Mouse (Mus musculus) gastrocnemius, postnatal 25 days (tissue): ENCODE measurements around the gene Fam184b. TPM values are rescaled to one million over a fixed set of nuclear protein-coding genes. Genes with fewer than 3 reads are reported as not detected.
"Not testable (repeated sequence)": the region's sequence is repeated elsewhere in the genome, so short reads cannot be mapped to it uniquely, and the experiment has no call there.

Experiments used
- DNase-seq: peaks from one replicate; pipeline ENCODE4 v3.0.0; 2022
- long read RNA-seq, 2 experiments: library from polyadenylated mRNA; stranded (forward); transcript quantifications; one replicate each; pipeline ENCODE4 v2.0.0; 2021
- total RNA-seq, 2 experiments: library from RNA; stranded (reverse); gene quantifications; 1 replicate in 1 of 2; 2 replicates in 1 of 2; pipeline ENCODE4 v1.2.3; 2021

Gene Fam184b
- total RNA-seq, result under 1 TPM; 0.27 to 0.46 TPM
- long read RNA-seq, experiment 1, partial matches to known transcripts, result 1 of 1 reads
- long read RNA-seq, experiment 1, other reads (novel, unspliced or antisense), result 0 of 1 reads
- long read RNA-seq, experiment 2, partial matches to known transcripts, result 1 of 2 reads
- long read RNA-seq, experiment 2, other reads (novel, unspliced or antisense), result 1 of 2 reads

- no peak for DNase-seq
Measured at GRCm38 (mm10) chr5:45638806-45639714, at the start of gene Fam184b. TSS of gene Fam184b (minus strand) at chr5:45639614.

GRCm38 (mm10) chr5:45689152-45689551 is 49.7 kb upstream of the Fam184b start:
- DNase-seq, result no peak

- no peak for DNase-seq
Measured at GRCm38 (mm10) chr5:45686223-45686622, 46.8 kb upstream of the Fam184b start.

- no peak for DNase-seq
Measured at GRCm38 (mm10) chr5:45685243-45685642, 45.8 kb upstream of the Fam184b start.

GRCm38 (mm10) chr5:45683388-45683787 is 44.0 kb upstream of the Fam184b start:
- no peak for DNase-seq

- DNase-seq, result no peak
Measured at GRCm38 (mm10) chr5:45679955-45680354, 40.5 kb upstream of the Fam184b start.

- no peak for DNase-seq
Measured at GRCm38 (mm10) chr5:45677639-45678038, 38.2 kb upstream of the Fam184b start.

- no peak for DNase-seq
Measured at GRCm38 (mm10) chr5:45675032-45675431, 35.6 kb upstream of the Fam184b start.

- no peak for DNase-seq
Measured at GRCm38 (mm10) chr5:45670894-45671494, 31.6 kb upstream of the Fam184b start.

- no peak for DNase-seq
Measured at GRCm38 (mm10) chr5:45670280-45670670, 30.9 kb upstream of the Fam184b start.

- peak; percentile 98 for DNase-seq
Measured at GRCm38 (mm10) chr5:45669598-45670279, 30.3 kb upstream of the Fam184b start, which contains the start of gene Ncapg. TSS of gene Ncapg (plus strand) at chr5:45669919.

- no peak for DNase-seq
Measured at GRCm38 (mm10) chr5:45669234-45669597, 29.8 kb upstream of the Fam184b start.

GRCm38 (mm10) chr5:45668831-45669230 is 29.4 kb upstream of the Fam184b start:
- no peak for DNase-seq

- DNase-seq, result no peak
Measured at GRCm38 (mm10) chr5:45668324-45668723, 28.9 kb upstream of the Fam184b start.

GRCm38 (mm10) chr5:45658406-45658805 is 19.0 kb upstream of the Fam184b start:
- DNase-seq, result not testable (repeated sequence)

- DNase-seq, result no peak
Measured at GRCm38 (mm10) chr5:45651026-45651703, 11.8 kb upstream of the Fam184b start.

GRCm38 (mm10) chr5:45639715-45640092 is 290 bp upstream of the Fam184b start:
- no peak for DNase-seq

GRCm38 (mm10) chr5:45638378-45638777 is 1.0 kb downstream of the Fam184b start:
- DNase-seq, result no peak

- no peak for DNase-seq
Measured at GRCm38 (mm10) chr5:45629470-45629869, 9.9 kb downstream of the Fam184b start.

- no peak for DNase-seq
Measured at GRCm38 (mm10) chr5:45627771-45628170, 11.6 kb downstream of the Fam184b start.

- DNase-seq, result no peak
Measured at GRCm38 (mm10) chr5:45621511-45621910, 17.9 kb downstream of the Fam184b start.

GRCm38 (mm10) chr5:45599056-45599455 is 40.4 kb downstream of the Fam184b start:
- no peak for DNase-seq
